Mouse (Mus musculus): ENCODE measurements at regions not wholly inside any gene's neighbourhood (a gene's known extent, or its start where the extent isn't known, plus 50 kb on each side); places are given as distances from the start of the nearest gene placed in this dataset.

GRCm38 (mm10) chr13:72815933-72816553 lies 187.4 kb downstream of the Irx2 start:
- H3K4me3 ChIP-seq (replicated peaks; ENCODE audit: low read length), result peak overlapping the region; percentile 19
- no peak for ATAC-seq
- no peaks in the 10 kb centered on the region for H3K9me3 ChIP-seq (ENCODE audit: control insufficient read depth, low read length)
- peak overlapping the region; percentile 38 for H3K4me2 ChIP-seq (ENCODE audit: low read length)
- no peak overlapping the region for H3K9ac ChIP-seq (replicated peaks; ENCODE audit: low read depth, low read length)
- no peak overlapping the region for H3K27ac ChIP-seq (ENCODE audit: low read length)
- no peaks in the 10 kb centered on the region for H3K36me3 ChIP-seq (ENCODE audit: control insufficient read depth, insufficient read depth)
- H3K27me3 ChIP-seq (replicated peaks; ENCODE audit: control insufficient read depth, insufficient read depth, low read length), result peaks cover 26% of the 10 kb centered on the region
- peaks cover 5% of the 10 kb centered on the region for H3K4me1 ChIP-seq (replicated peaks; ENCODE audit: control insufficient read depth, insufficient read depth, low read length)
- WGBS, result 1% methylated on average over 18 of the region's 18 CpGs

GRCm38 (mm10) chr13:72816856-72817255 lies 188.2 kb downstream of the Irx2 start:
- H3K36me3 ChIP-seq (ENCODE audit: control insufficient read depth, insufficient read depth), result no peaks in the 10 kb centered on the region
- H3K9ac ChIP-seq (replicated peaks; ENCODE audit: low read depth, low read length), result no peak overlapping the region
- peak overlapping the region; percentile 38 for H3K4me2 ChIP-seq (ENCODE audit: low read length)
- peaks cover 30% of the 10 kb centered on the region for H3K27me3 ChIP-seq (replicated peaks; ENCODE audit: control insufficient read depth, insufficient read depth, low read length)
- H3K27ac ChIP-seq (ENCODE audit: low read length), result no peak overlapping the region
- peaks cover 5% of the 10 kb centered on the region for H3K4me1 ChIP-seq (replicated peaks; ENCODE audit: control insufficient read depth, insufficient read depth, low read length)
- no peak for ATAC-seq
- no peak overlapping the region; the same call in 1 of the 2 replicates for H3K4me3 ChIP-seq (replicated peaks; ENCODE audit: low read length)
- 9% methylated on average over 8 of the region's 8 CpGs for WGBS
- H3K9me3 ChIP-seq (ENCODE audit: control insufficient read depth, low read length), result no peaks in the 10 kb centered on the region

- H3K4me3 ChIP-seq (replicated peaks; ENCODE audit: low read length), result no peak overlapping the region
- no peak overlapping the region for H3K27ac ChIP-seq (ENCODE audit: low read length)
- peaks cover 5% of the 10 kb centered on the region for H3K4me1 ChIP-seq (replicated peaks; ENCODE audit: control insufficient read depth, insufficient read depth, low read length)
- H3K36me3 ChIP-seq (ENCODE audit: control insufficient read depth, insufficient read depth), result no peaks in the 10 kb centered on the region
- no peaks in the 10 kb centered on the region for H3K9me3 ChIP-seq (ENCODE audit: control insufficient read depth, low read length)
- WGBS, result 16% methylated on average over 2 of the region's 2 CpGs
- no peak overlapping the region for H3K9ac ChIP-seq (replicated peaks; ENCODE audit: low read depth, low read length)
- no peak for ATAC-seq
- H3K4me2 ChIP-seq (ENCODE audit: low read length), result no peak overlapping the region
- peaks cover 30% of the 10 kb centered on the region for H3K27me3 ChIP-seq (replicated peaks; ENCODE audit: control insufficient read depth, insufficient read depth, low read length)
Measured at GRCm38 (mm10) chr13:72817521-72817920, 188.9 kb downstream of the Irx2 start.

- H3K4me3 ChIP-seq (replicated peaks; ENCODE audit: low read length), result no peak overlapping the region
- no peak overlapping the region for H3K4me2 ChIP-seq (ENCODE audit: low read length)
- 8% methylated on average over 6 of the region's 6 CpGs for WGBS
- peaks cover 5% of the 10 kb centered on the region for H3K4me1 ChIP-seq (replicated peaks; ENCODE audit: control insufficient read depth, insufficient read depth, low read length)
- no peaks in the 10 kb centered on the region for H3K9me3 ChIP-seq (ENCODE audit: control insufficient read depth, low read length)
- peaks cover 30% of the 10 kb centered on the region for H3K27me3 ChIP-seq (replicated peaks; ENCODE audit: control insufficient read depth, insufficient read depth, low read length)
- H3K27ac ChIP-seq (ENCODE audit: low read length), result no peak overlapping the region
- 0 out of 2 replicates have a peak, but pooled peaks have one; percentile 40 for ATAC-seq
- no peak overlapping the region for H3K9ac ChIP-seq (replicated peaks; ENCODE audit: low read depth, low read length)
- H3K36me3 ChIP-seq (ENCODE audit: control insufficient read depth, insufficient read depth), result no peaks in the 10 kb centered on the region
Measured at GRCm38 (mm10) chr13:72817930-72818329, 189.3 kb downstream of the Irx2 start.

- 50% methylated on average over 3 of the region's 3 CpGs for WGBS
- H3K4me3 ChIP-seq (replicated peaks; ENCODE audit: low read length), result no peak overlapping the region
- H3K36me3 ChIP-seq (ENCODE audit: control insufficient read depth, insufficient read depth), result no peaks in the 10 kb centered on the region
- no peak overlapping the region for H3K4me2 ChIP-seq (ENCODE audit: low read length)
- H3K4me1 ChIP-seq (replicated peaks; ENCODE audit: control insufficient read depth, insufficient read depth, low read length), result no peaks in the 10 kb centered on the region
- no peaks in the 10 kb centered on the region for H3K9me3 ChIP-seq (ENCODE audit: control insufficient read depth, low read length)
- peak; percentile 75; the same call in 1 of the 2 replicates for ATAC-seq
- no peak overlapping the region for H3K27ac ChIP-seq (ENCODE audit: low read length)
- peaks cover 3% of the 10 kb centered on the region; the same call in 1 of the 2 replicates for H3K27me3 ChIP-seq (replicated peaks; ENCODE audit: control insufficient read depth, insufficient read depth, low read length)
- no peak overlapping the region for H3K9ac ChIP-seq (replicated peaks; ENCODE audit: low read depth, low read length)
Measured at GRCm38 (mm10) chr13:72826613-72827012, 198.0 kb downstream of the Irx2 start.

GRCm38 (mm10) chr13:72829331-72829730 lies 200.7 kb downstream of the Irx2 start:
- ATAC-seq, result no peak

GRCm38 (mm10) chr13:72833326-72833725 lies 204.7 kb downstream of the Irx2 start:
- ATAC-seq, result no peak
- H3K9ac ChIP-seq (replicated peaks; ENCODE audit: low read depth, low read length), result no peak overlapping the region
- H3K9me3 ChIP-seq (ENCODE audit: control insufficient read depth, low read length), result no peaks in the 10 kb centered on the region
- no peaks in the 10 kb centered on the region for H3K36me3 ChIP-seq (ENCODE audit: control insufficient read depth, insufficient read depth)
- no peak overlapping the region for H3K27ac ChIP-seq (ENCODE audit: low read length)
- H3K27me3 ChIP-seq (replicated peaks; ENCODE audit: control insufficient read depth, insufficient read depth, low read length), result no peaks in the 10 kb centered on the region
- 93% methylated on average over 2 of the region's 2 CpGs for WGBS
- no peaks in the 10 kb centered on the region for H3K4me1 ChIP-seq (replicated peaks; ENCODE audit: control insufficient read depth, insufficient read depth, low read length)
- no peak overlapping the region for H3K4me3 ChIP-seq (replicated peaks; ENCODE audit: low read length)
- no peak overlapping the region for H3K4me2 ChIP-seq (ENCODE audit: low read length)

More at GRCm38 (mm10) chr13:72829331-72829730, 200.7 kb downstream of the Irx2 start:
- Histone ChIP-seq H3K9me3 (ENCODE audit: control insufficient read depth, low read length) (no peaks in the 10 kb centered on the region), H3K4me2 (ENCODE audit: low read length) (no peak overlapping the region), H3K4me3 (replicated peaks; ENCODE audit: low read length) (no peak overlapping the region), H3K4me1 (replicated peaks; ENCODE audit: control insufficient read depth, insufficient read depth, low read length) (no peaks in the 10 kb centered on the region), H3K27me3 (replicated peaks; ENCODE audit: control insufficient read depth, insufficient read depth, low read length) (no peaks in the 10 kb centered on the region), H3K27ac (ENCODE audit: low read length) (no peak overlapping the region), H3K9ac (replicated peaks; ENCODE audit: low read depth, low read length) (no peak overlapping the region), H3K36me3 (ENCODE audit: control insufficient read depth, insufficient read depth) (no peaks in the 10 kb centered on the region)
- WGBS, result 80% methylated on average over 3 of the region's 3 CpGs

- WGBS, result 60% methylated on average over 9 of the region's 9 CpGs
- ATAC-seq, result no peak
- Histone ChIP-seq H3K27ac (ENCODE audit: low read length) (no peak overlapping the region), H3K27me3 (replicated peaks; ENCODE audit: control insufficient read depth, insufficient read depth, low read length) (no peaks in the 10 kb centered on the region), H3K4me1 (replicated peaks; ENCODE audit: control insufficient read depth, insufficient read depth, low read length) (no peaks in the 10 kb centered on the region), H3K4me2 (ENCODE audit: low read length) (no peak overlapping the region), H3K9me3 (ENCODE audit: control insufficient read depth, low read length) (no peaks in the 10 kb centered on the region), H3K4me3 (replicated peaks; ENCODE audit: low read length) (no peak overlapping the region), H3K36me3 (ENCODE audit: control insufficient read depth, insufficient read depth) (no peaks in the 10 kb centered on the region), H3K9ac (replicated peaks; ENCODE audit: low read depth, low read length) (no peak overlapping the region)
Measured at GRCm38 (mm10) chr13:72837016-72837415, 208.4 kb downstream of the Irx2 start.

GRCm38 (mm10) chr13:72848097-72848496 lies 219.5 kb downstream of the Irx2 start:
- Histone ChIP-seq H3K9me3 (ENCODE audit: control insufficient read depth, low read length) (no peaks in the 10 kb centered on the region), H3K4me3 (replicated peaks; ENCODE audit: low read length) (no peak overlapping the region), H3K27me3 (replicated peaks; ENCODE audit: control insufficient read depth, insufficient read depth, low read length) (no peaks in the 10 kb centered on the region), H3K9ac (replicated peaks; ENCODE audit: low read depth, low read length) (no peak overlapping the region), H3K4me1 (replicated peaks; ENCODE audit: control insufficient read depth, insufficient read depth, low read length) (no peaks in the 10 kb centered on the region), H3K36me3 (ENCODE audit: control insufficient read depth, insufficient read depth) (no peaks in the 10 kb centered on the region), H3K27ac (ENCODE audit: low read length) (no peak overlapping the region), H3K4me2 (ENCODE audit: low read length) (no peak overlapping the region)
- no peak for ATAC-seq
- WGBS, result 77% methylated on average over 4 of the region's 4 CpGs

- ATAC-seq, result no peak
- Histone ChIP-seq H3K4me1 (replicated peaks; ENCODE audit: control insufficient read depth, insufficient read depth, low read length) (no peaks in the 10 kb centered on the region), H3K9ac (replicated peaks; ENCODE audit: low read depth, low read length) (no peak overlapping the region), H3K4me2 (ENCODE audit: low read length) (no peak overlapping the region), H3K36me3 (ENCODE audit: control insufficient read depth, insufficient read depth) (no peaks in the 10 kb centered on the region), H3K9me3 (ENCODE audit: control insufficient read depth, low read length) (no peaks in the 10 kb centered on the region), H3K4me3 (replicated peaks; ENCODE audit: low read length) (no peak overlapping the region), H3K27me3 (replicated peaks; ENCODE audit: control insufficient read depth, insufficient read depth, low read length) (no peaks in the 10 kb centered on the region), H3K27ac (ENCODE audit: low read length) (no peak overlapping the region)
- 45% methylated on average over 11 of the region's 11 CpGs for WGBS
Measured at GRCm38 (mm10) chr13:72849841-72850240, 221.2 kb downstream of the Irx2 start.

Data from forebrain, embryonic 16.5 days (tissue).